Mouse (Mus musculus): ENCODE data around the gene Casr.

Casr gene

GRCm38 (mm10) chr16:36523095-36523494 is 38.8 kb downstream of the Casr start:
- DNase-seq (ENCODE audit: low spot score in 2 of 2): no peak

GRCm38 (mm10) chr16:36516355-36516754 is 45.6 kb downstream of the Casr start:
- DNase-seq (ENCODE audit: low spot score in 2 of 2): no peak

GRCm38 (mm10) chr16:36507300-36507699 is 54.6 kb downstream of the Casr start:
- DNase-seq (ENCODE audit: low spot score in 2 of 2): no peak

- DNase-seq (ENCODE audit: low spot score in 2 of 2): no peak
Observed at GRCm38 (mm10) chr16:36506827-36507226, 55.1 kb downstream of the Casr start.

GRCm38 (mm10) chr16:36505913-36506312 is 56.0 kb downstream of the Casr start:
- DNase-seq (ENCODE audit: low spot score in 2 of 2): no peak

GRCm38 (mm10) chr16:36505134-36505533 is 56.8 kb downstream of the Casr start:
- no peak for DNase-seq (ENCODE audit: low spot score in 2 of 2)

- no peak for DNase-seq (ENCODE audit: low spot score in 2 of 2)
Observed at GRCm38 (mm10) chr16:36502286-36502685, 59.7 kb downstream of the Casr start.

- DNase-seq (ENCODE audit: low spot score in 2 of 2): no peak
Observed at GRCm38 (mm10) chr16:36492420-36492819, 69.5 kb downstream of the Casr start.

GRCm38 (mm10) chr16:36476866-36477265 is 85.1 kb downstream of the Casr start:
- no peak for DNase-seq (ENCODE audit: low spot score in 2 of 2)

- DNase-seq (ENCODE audit: low spot score in 2 of 2): no peak
Observed at GRCm38 (mm10) chr16:36475530-36475929, 86.4 kb downstream of the Casr start.

- DNase-seq (ENCODE audit: low spot score in 2 of 2): no peak
Observed at GRCm38 (mm10) chr16:36474849-36475248, 87.1 kb downstream of the Casr start.

GRCm38 (mm10) chr16:36473217-36474216 is 88.4 kb downstream of the Casr start:
- peak in 1 of 2 experiments; percentile 25 for DNase-seq (ENCODE audit: low spot score in 2 of 2)

- no peak for DNase-seq (ENCODE audit: low spot score in 2 of 2)
Observed at GRCm38 (mm10) chr16:36471066-36471633, 90.8 kb downstream of the Casr start.

- DNase-seq (ENCODE audit: low spot score in 2 of 2): no peak
Observed at GRCm38 (mm10) chr16:36469955-36470478, 91.9 kb downstream of the Casr start.

GRCm38 (mm10) chr16:36469367-36469766 is 92.6 kb downstream of the Casr start:
- no peak for DNase-seq (ENCODE audit: low spot score in 2 of 2)

GRCm38 (mm10) chr16:36468862-36469261 is 93.1 kb downstream of the Casr start:
- no peak for DNase-seq (ENCODE audit: low spot score in 2 of 2)

- DNase-seq (ENCODE audit: low spot score in 2 of 2): no peak
Observed at GRCm38 (mm10) chr16:36467936-36468335, 94.0 kb downstream of the Casr start.

- no peak for DNase-seq (ENCODE audit: low spot score in 2 of 2)
Observed at GRCm38 (mm10) chr16:36465436-36465835, 96.5 kb downstream of the Casr start.

- no peak for DNase-seq (ENCODE audit: low spot score in 2 of 2)
Observed at GRCm38 (mm10) chr16:36464076-36464475, 97.9 kb downstream of the Casr start.

- no peak for DNase-seq (ENCODE audit: low spot score in 2 of 2)
Observed at GRCm38 (mm10) chr16:36460426-36460825, 101.5 kb downstream of the Casr start.

GRCm38 (mm10) chr16:36455342-36455802 is 106.6 kb downstream of the Casr start, which contains the start of gene Stfa3:
Gene Stfa3 (minus strand): TSS chr16:36455392.
- DNase-seq (ENCODE audit: low spot score in 2 of 2): no peak

Measured in frontal cortex, postnatal 10 days (tissue).